Mouse (Mus musculus) MEL (cell line): ENCODE measurements around the gene Dnajb5. TPM values are rescaled to one million over a fixed set of nuclear protein-coding genes. Genes with fewer than 3 reads are reported as not detected.

ENCODE experiments used
- DNase-seq: peaks from one replicate; pipeline ENCODE4 v3.0.0; 2011; ENCODE audit warnings: low read depth, low spot score
- H3K27ac ChIP-seq: 2 replicates; pipeline ENCODE4 v1.5.1; 2012; ENCODE audit warnings: low read depth, mild to moderate bottlenecking, control low read depth, low read length, moderate library complexity; ENCODE audit not compliant: control insufficient read depth
- H3K27me3 ChIP-seq, 2 experiments: fragments of 150-350 bp in 1 of 2; sonication (generic) in 1 of 2; 2 replicates each; pipeline ENCODE4 v1.6.1; 2012; ENCODE audit warnings: low read length in 2 of 2, mild to moderate bottlenecking in 2 of 2, improper control_type of control experiment in 1 of 2, moderate library complexity in 1 of 2; ENCODE audit not compliant: insufficient read depth in 2 of 2, control insufficient read depth in 1 of 2
- H3K36me3 ChIP-seq, 2 experiments: 2 replicates each; pipeline ENCODE4 v1.6.1; 2012 to 2014; ENCODE audit warnings: low read length in 2 of 2, improper control_type of control experiment in 1 of 2, inconsistent platforms in 1 of 2, mild to moderate bottlenecking in 1 of 2; ENCODE audit not compliant: insufficient read depth in 2 of 2, control insufficient read depth in 1 of 2
- H3K4me1 ChIP-seq, 2 experiments: fragments of 150-350 bp in 1 of 2; sonication (generic) in 1 of 2; 2 replicates each; pipeline ENCODE4 v1.6.1; 2012; ENCODE audit warnings: low read length in 2 of 2, improper control_type of control experiment in 1 of 2, mild to moderate bottlenecking in 1 of 2; ENCODE audit not compliant: insufficient read depth in 2 of 2, control insufficient read depth in 1 of 2
- H3K4me3 ChIP-seq, 2 experiments: fragments of 150-350 bp in 1 of 2; sonication (generic) in 1 of 2; 2 replicates each; pipeline ENCODE4 v1.5.1; 2012; ENCODE audit warnings: low read depth in 2 of 2, low read length in 2 of 2, mild to moderate bottlenecking in 2 of 2, moderate library complexity in 2 of 2, control low read depth in 1 of 2, improper control_type of control experiment in 1 of 2; ENCODE audit not compliant: control insufficient read depth in 1 of 2, insufficient read depth in 1 of 2
- H3K79me2 ChIP-seq: 2 replicates; pipeline ENCODE4 v1.6.1; 2012; ENCODE audit warnings: mild to moderate bottlenecking, low read length, moderate library complexity; ENCODE audit not compliant: control insufficient read depth, poor library complexity, insufficient read depth
- H3K9ac ChIP-seq: 2 replicates; pipeline ENCODE4 v1.6.1; 2012; ENCODE audit warnings: low read depth, mild to moderate bottlenecking, control low read depth, low read length, moderate library complexity; ENCODE audit not compliant: control insufficient read depth, poor library complexity, severe bottlenecking
- H3K9me3 ChIP-seq: fragments of 150-350 bp; sonication (generic); replicated peaks from 2 replicates; pipeline ENCODE4 v1.6.1; 2012; ENCODE audit warnings: mild to moderate bottlenecking, low read length, improper control_type of control experiment, moderate library complexity; ENCODE audit not compliant: insufficient read depth
- CHD1 ChIP-seq: IDR thresholded peaks from 2 replicates; pipeline ENCODE4 v1.6.1; 2012; ENCODE audit warnings: low read depth, mild to moderate bottlenecking, inconsistent platforms, low read length, improper control_type of control experiment
- CHD2 ChIP-seq: IDR thresholded peaks from 2 replicates; pipeline ENCODE4 v1.6.1; 2011; ENCODE audit warnings: low read length, improper control_type of control experiment
- E2F4 ChIP-seq: IDR thresholded peaks from 2 replicates; pipeline ENCODE4 v1.6.1; 2011; ENCODE audit warnings: low read depth, low read length, improper control_type of control experiment, borderline replicate concordance
- ELF1 ChIP-seq: IDR thresholded peaks from 2 replicates; pipeline ENCODE4 v1.6.1; 2014; ENCODE audit warnings: low read depth, mild to moderate bottlenecking, inconsistent platforms, low read length, improper control_type of control experiment, moderate library complexity
- ETS1 ChIP-seq: IDR thresholded peaks from 2 replicates; pipeline ENCODE4 v1.6.1; 2012; ENCODE audit warnings: low read depth, mild to moderate bottlenecking, inconsistent platforms, low read length, improper control_type of control experiment, moderate library complexity
- MAFK ChIP-seq: IDR thresholded peaks from 2 replicates; pipeline ENCODE4 v1.6.1; 2011; ENCODE audit warnings: low read depth, mild to moderate bottlenecking, low read length, improper control_type of control experiment, borderline replicate concordance
- MEF2A ChIP-seq: IDR thresholded peaks from 2 replicates; pipeline ENCODE4 v1.6.1; 2014; ENCODE audit warnings: low read depth, mild to moderate bottlenecking, inconsistent platforms, low read length, improper control_type of control experiment; ENCODE audit not compliant: poor library complexity, insufficient replicate concordance, severe bottlenecking; ENCODE audit errors: extremely low read depth
- MXI1 ChIP-seq: IDR thresholded peaks from 2 replicates; pipeline ENCODE4 v1.6.1; 2011; ENCODE audit warnings: mild to moderate bottlenecking, low read depth, low read length, improper control_type of control experiment
- MYC ChIP-seq: IDR thresholded peaks from 2 replicates; pipeline ENCODE4 v1.6.1; 2011; ENCODE audit warnings: low read depth, mild to moderate bottlenecking, low read length, improper control_type of control experiment, moderate library complexity
- NELFE ChIP-seq: IDR thresholded peaks from 2 replicates; pipeline ENCODE4 v1.6.1; 2011; ENCODE audit warnings: low read depth, low read length, improper control_type of control experiment
- POLR2A ChIP-seq, 2 experiments: IDR thresholded peaks; 2 replicates each; pipeline ENCODE4 v1.6.1; 2011 to 2012; ENCODE audit warnings: low read length in 2 of 2, mild to moderate bottlenecking in 2 of 2, control low read depth in 1 of 2, improper control_type of control experiment in 1 of 2, low read depth in 1 of 2, moderate library complexity in 1 of 2; ENCODE audit not compliant: control insufficient read depth in 1 of 2, insufficient read depth in 1 of 2, poor library complexity in 1 of 2
- POLR2AphosphoS5 ChIP-seq: IDR thresholded peaks from 2 replicates; pipeline ENCODE4 v1.6.1; 2012; ENCODE audit warnings: low read depth, borderline replicate concordance, mild to moderate bottlenecking, inconsistent platforms, low read length, moderate library complexity, mixed read lengths
- RAD21 ChIP-seq: IDR thresholded peaks from 2 replicates; pipeline ENCODE4 v1.6.1; 2011; ENCODE audit warnings: mild to moderate bottlenecking, low read depth, low read length, improper control_type of control experiment
- TAL1 ChIP-seq: IDR thresholded peaks from 2 replicates; pipeline ENCODE4 v1.6.1; 2012; ENCODE audit warnings: mild to moderate bottlenecking, inconsistent platforms, low read length, moderate library complexity, mixed read lengths
- TCF12 ChIP-seq: IDR thresholded peaks from 2 replicates; pipeline ENCODE4 v1.6.1; 2014; ENCODE audit warnings: low read depth, mild to moderate bottlenecking, inconsistent platforms, low read length, improper control_type of control experiment, moderate library complexity
- UBTF ChIP-seq: IDR thresholded peaks from 2 replicates; pipeline ENCODE4 v1.6.1; 2012; ENCODE audit warnings: low read depth, mild to moderate bottlenecking, inconsistent platforms, low read length, improper control_type of control experiment, moderate library complexity, borderline replicate concordance; ENCODE audit not compliant: insufficient read depth
- USF1 ChIP-seq: IDR thresholded peaks from 2 replicates; pipeline ENCODE4 v1.6.1; 2014; ENCODE audit warnings: low read depth, mild to moderate bottlenecking, inconsistent platforms, low read length, improper control_type of control experiment, moderate library complexity
- USF2 ChIP-seq, 2 experiments: IDR thresholded peaks; 2 replicates each; pipeline ENCODE4 v1.6.1; 2011 to 2012; ENCODE audit warnings: improper control_type of control experiment in 2 of 2, low read length in 2 of 2, borderline replicate concordance in 1 of 2, inconsistent platforms in 1 of 2, low read depth in 1 of 2, mild to moderate bottlenecking in 1 of 2; ENCODE audit not compliant: insufficient read depth in 1 of 2
- ZMIZ1 ChIP-seq: IDR thresholded peaks from 2 replicates; pipeline ENCODE4 v1.6.1; 2012; ENCODE audit warnings: low read depth, mild to moderate bottlenecking, inconsistent platforms, low read length, improper control_type of control experiment, moderate library complexity
- ZNF384 ChIP-seq: IDR thresholded peaks from 2 replicates; pipeline ENCODE4 v1.6.1; 2012; ENCODE audit warnings: low read depth, mild to moderate bottlenecking, inconsistent platforms, low read length, improper control_type of control experiment
- polyA plus RNA-seq, 2 experiments: library from polyadenylated mRNA; stranded (reverse) in 1 of 2; unstranded in 1 of 2; fragments of >175 nt in 1 of 2; fragments of >200 nt in 1 of 2; gene quantifications; 2 replicates each; pipeline versions ENCODE4 v1.2.1 to v1.2.4; 2012; ENCODE audit warnings: low replicate concordance in 2 of 2, low read depth in 1 of 2; ENCODE audit not compliant: insufficient read length in 2 of 2, insufficient read depth in 1 of 2, missing spikeins in 1 of 2
- total RNA-seq: library from RNA; depleted of rRNA; stranded (reverse); fragments of 300-350 nt; gene quantifications from 2 replicates; pipeline ENCODE4 v1.2.3, GENCODE M21; 2012

Gene Dnajb5
- total and polyA plus RNA-seq, 3 experiments: 0.73 to 1.8 TPM; not detected in 1

DNA sequence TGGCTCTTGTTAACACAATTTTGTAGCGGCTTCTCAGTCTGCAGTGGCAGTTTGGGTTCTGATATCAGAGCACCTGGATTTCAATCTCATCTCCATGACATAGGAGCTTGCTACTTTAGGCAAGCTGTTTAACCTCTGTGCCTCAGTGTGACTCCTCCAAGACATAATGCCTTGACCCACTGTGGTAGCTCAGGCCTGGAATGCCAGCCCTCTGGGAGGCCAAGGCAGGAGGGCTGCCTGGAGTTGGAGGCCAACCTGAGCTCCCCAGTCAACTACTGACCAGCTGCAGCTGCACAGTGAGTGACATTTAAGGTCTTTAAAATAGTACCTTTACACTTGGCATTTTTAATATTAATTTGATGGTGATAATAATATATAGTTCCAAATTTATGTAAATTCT lies 33.6 kb upstream of the Dnajb5 start:
- Histone ChIP-seq H3K9me3 (no peaks in the 10 kb centered on the region), H3K9ac (no peak overlapping the region), H3K79me2 (no peaks in the 10 kb centered on the region), H3K27me3 (peaks cover 0 to 2% of the 10 kb centered on the region in 2 experiments; a peak in 2 of 4 replicates), H3K36me3 (no peaks in the 10 kb centered on the region), H3K4me3 (no peak overlapping the region), H3K27ac (no peak overlapping the region), H3K4me1 (no peaks in the 10 kb centered on the region)
- DNase-seq: no peak
- TF ChIP-seq MAFK: no peak
- no peak for TF ChIP-seq TCF12
- TF ChIP-seq TAL1: no peak
- TF ChIP-seq MEF2A: no peak
- no peak for TF ChIP-seq POLR2A (IDR thresholded peaks at IDR 0.05; ENCODE audit: control insufficient read depth in 1 of 2, insufficient read depth in 1 of 2, low read depth in 1 of 2, low read length in 2 of 2, poor library complexity in 1 of 2)
- TF ChIP-seq ELF1: no peak
- no peak for TF ChIP-seq NELFE
- no peak for TF ChIP-seq ZMIZ1
- no peak for TF ChIP-seq CHD1
- no peak for TF ChIP-seq ETS1
- no peak for TF ChIP-seq MYC
- no peak for TF ChIP-seq CHD2
- no peak for TF ChIP-seq POLR2AphosphoS5
- no peak for TF ChIP-seq UBTF
- TF ChIP-seq MXI1: no peak

DNA sequence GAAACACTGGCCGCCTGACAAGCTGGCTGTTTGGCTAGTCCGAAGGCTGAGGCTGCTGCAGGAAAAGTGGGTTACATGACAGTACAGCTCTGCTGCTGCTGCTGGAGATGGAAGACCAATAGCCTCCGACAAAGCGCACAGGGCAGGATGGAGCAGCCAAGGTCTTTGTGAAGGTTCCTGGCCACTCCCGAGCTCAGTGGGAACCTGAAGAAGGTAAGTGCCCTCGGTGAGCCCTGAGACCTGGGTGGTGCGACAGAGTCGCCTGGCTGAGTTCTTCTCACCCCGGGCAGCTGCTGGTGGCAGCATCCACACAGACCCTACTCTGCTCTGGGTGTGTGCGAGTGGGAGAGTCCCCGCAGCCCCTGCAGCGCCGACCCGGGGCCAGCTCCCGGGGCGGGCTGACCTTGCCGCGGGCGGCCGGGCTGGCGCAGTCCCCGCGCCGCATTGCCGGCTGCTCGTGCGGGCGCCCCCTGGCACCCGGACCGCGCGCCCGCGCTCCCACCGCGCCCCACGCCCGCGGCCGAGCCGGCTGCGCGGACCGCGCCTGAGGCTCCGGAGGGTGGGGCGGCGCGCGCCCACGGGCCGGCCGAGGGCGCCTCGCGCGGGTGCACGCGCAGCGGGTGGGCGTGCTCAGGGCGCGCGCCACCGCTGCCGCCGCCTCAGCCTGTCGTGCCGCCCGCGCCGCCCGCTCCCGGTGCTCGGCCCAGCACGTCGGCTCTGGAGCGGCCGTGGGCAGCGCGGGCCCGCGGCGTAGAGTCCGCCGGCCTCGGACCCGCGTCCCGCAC lies 32.8 kb upstream of the Dnajb5 start, which contains the start of gene Phf24:
Gene Phf24 (plus strand): TSS at position 44 of the 785 bp plus-strand sequence.
- no peaks in the 10 kb centered on the region for H3K36me3 ChIP-seq
- TF ChIP-seq CHD2: no peak
- no peak for TF ChIP-seq ZNF384
- TF ChIP-seq MEF2A: no peak
- TF ChIP-seq RAD21: no peak
- TF ChIP-seq MXI1: no peak
- no peak for TF ChIP-seq USF1
- TF ChIP-seq UBTF: no peak
- TF ChIP-seq MYC: no peak
- TF ChIP-seq USF2 (IDR thresholded peaks at IDR 0.05; ENCODE audit: borderline replicate concordance in 1 of 2, insufficient read depth in 1 of 2, low read depth in 1 of 2, low read length in 2 of 2): no peak
- TF ChIP-seq E2F4: no peak
- TF ChIP-seq TAL1: no peak
- H3K4me1 ChIP-seq: no peaks in the 10 kb centered on the region
- H3K9me3 ChIP-seq: no peaks in the 10 kb centered on the region
- no peaks in the 10 kb centered on the region for H3K79me2 ChIP-seq
- H3K9ac ChIP-seq: no peak within 1 kb of the TSS
- no peak within 1 kb of the TSS for H3K4me3 ChIP-seq
- DNase-seq: no peak
- H3K27me3 ChIP-seq: peaks cover 0 to 2% of the 10 kb centered on the region in 2 experiments; a peak in 2 of 4 replicates
- no peak within 1 kb of the TSS for H3K27ac ChIP-seq
